Mouse (Mus musculus): ENCODE results near the gene BC024978. TPM values are rescaled to one million over a fixed set of nuclear protein-coding genes. Genes with fewer than 3 reads are reported as not detected.

Gene BC024978
- 4.3 TPM in 2 replicates for polyA plus RNA-seq (2015; fragmentation: Nextera tagmentation; extraction: Ambion mirVana)

- Histone ChIP-seq H3K9ac (replicated peaks) (peak within 1 kb of the TSS; percentile 86), H3K36me3 (peaks cover 41% of the 10 kb centered on the region), H3K4me2 (replicated peaks) (peak within 1 kb of the TSS; percentile 95), H3K27me3 (no peaks in the 10 kb centered on the region), H3K4me1 (replicated peaks) (peaks cover 30% of the 10 kb centered on the region), H3K4me3 (replicated peaks) (peak within 1 kb of the TSS; percentile 86), H3K9me3 (no peaks in the 10 kb centered on the region), H3K27ac (peak within 1 kb of the TSS; percentile 97)
- WGBS, result 1% methylated on average over 64 of the region's 64 CpGs
- ATAC-seq, result peak; percentile 99
These were observed at the start of gene BC024978, which contains the start of gene Snrpa for GRCm38 (mm10) chr7:27195681-27196611. Gene BC024978, plus strand, starts transcription at chr7:27195781. Gene Snrpa, minus strand, starts transcription at chr7:27196271.

- H3K27ac ChIP-seq, result no peak within 1 kb of the TSS
- 78% methylated on average over 10 of the region's 10 CpGs for WGBS
- ATAC-seq, result no peak
These were observed 42.3 kb upstream of the BC024978 start, which contains the start of gene Cyp2t4 for GRCm38 (mm10) chr7:27153205-27153764. Gene Cyp2t4, plus strand, starts transcription at chr7:27153714.

GRCm38 (mm10) chr7:27156005-27156404 lies 39.6 kb upstream of the BC024978 start:
- Histone ChIP-seq H3K9ac (replicated peaks) (no peak overlapping the region), H3K9me3 (no peaks in the 10 kb centered on the region), H3K27ac (no peak overlapping the region), H3K36me3 (peaks cover 32% of the 10 kb centered on the region), H3K4me3 (replicated peaks) (no peak overlapping the region), H3K4me1 (replicated peaks) (peaks cover 15% of the 10 kb centered on the region), H3K27me3 (no peaks in the 10 kb centered on the region), H3K4me2 (replicated peaks) (no peak overlapping the region)
- ATAC-seq, result no peak
- 84% methylated on average over 13 of the region's 13 CpGs for WGBS

More at GRCm38 (mm10) chr7:27153205-27153764, 42.3 kb upstream of the BC024978 start, which contains the start of gene Cyp2t4:
- no peaks in the 10 kb centered on the region for H3K9me3 ChIP-seq
- H3K27me3 ChIP-seq, result no peaks in the 10 kb centered on the region
- H3K4me1 ChIP-seq (replicated peaks), result no peaks in the 10 kb centered on the region
- peaks cover 15% of the 10 kb centered on the region for H3K36me3 ChIP-seq
- no peak within 1 kb of the TSS for H3K4me2 ChIP-seq (replicated peaks)
- no peak within 1 kb of the TSS for H3K9ac ChIP-seq (replicated peaks)
- H3K4me3 ChIP-seq (replicated peaks), result no peak within 1 kb of the TSS

GRCm38 (mm10) chr7:27158171-27158570 lies 37.4 kb upstream of the BC024978 start:
- no peaks in the 10 kb centered on the region for H3K27me3 ChIP-seq
- 96% methylated on average over 9 of the region's 9 CpGs for WGBS
- no peak overlapping the region for H3K4me2 ChIP-seq (replicated peaks)
- H3K9me3 ChIP-seq, result no peaks in the 10 kb centered on the region
- no peak overlapping the region; the same call in 1 of the 2 replicates for H3K27ac ChIP-seq
- H3K4me1 ChIP-seq (replicated peaks), result peaks cover 37% of the 10 kb centered on the region
- no peak for ATAC-seq
- H3K4me3 ChIP-seq (replicated peaks), result no peak overlapping the region
- H3K9ac ChIP-seq (replicated peaks), result no peak overlapping the region
- H3K36me3 ChIP-seq, result peaks cover 47% of the 10 kb centered on the region

GRCm38 (mm10) chr7:27159256-27159655 lies 36.3 kb upstream of the BC024978 start:
- H3K9ac ChIP-seq (replicated peaks), result no peak overlapping the region
- H3K4me1 ChIP-seq (replicated peaks), result peaks cover 48% of the 10 kb centered on the region
- no peak overlapping the region for H3K4me2 ChIP-seq (replicated peaks)
- H3K27ac ChIP-seq, result no peak overlapping the region
- no peak for ATAC-seq
- H3K27me3 ChIP-seq, result no peaks in the 10 kb centered on the region
- peaks cover 50% of the 10 kb centered on the region for H3K36me3 ChIP-seq
- WGBS, result 93% methylated on average over 6 of the region's 6 CpGs
- no peak overlapping the region for H3K4me3 ChIP-seq (replicated peaks)
- no peaks in the 10 kb centered on the region for H3K9me3 ChIP-seq

- H3K4me1 ChIP-seq (replicated peaks), result peaks cover 54% of the 10 kb centered on the region
- no peak overlapping the region for H3K4me3 ChIP-seq (replicated peaks)
- no peaks in the 10 kb centered on the region for H3K27me3 ChIP-seq
- H3K9me3 ChIP-seq, result no peaks in the 10 kb centered on the region
- no peak overlapping the region for H3K9ac ChIP-seq (replicated peaks)
- peak; percentile 94 for ATAC-seq
- 21% methylated on average over 8 of the region's 8 CpGs for WGBS
- peaks cover 56% of the 10 kb centered on the region for H3K36me3 ChIP-seq
- H3K4me2 ChIP-seq (replicated peaks), result 0 out of 2 replicates have a peak overlapping the region, but pooled peaks have one; percentile 15
- peak overlapping the region; percentile 37; the same call in 1 of the 2 replicates for H3K27ac ChIP-seq
These were observed 35.7 kb upstream of the BC024978 start for GRCm38 (mm10) chr7:27159882-27160281.

GRCm38 (mm10) chr7:27160921-27161320 lies 34.7 kb upstream of the BC024978 start:
- Histone ChIP-seq H3K27ac (no peak overlapping the region; the same call in 1 of the 2 replicates), H3K36me3 (peaks cover 58% of the 10 kb centered on the region), H3K27me3 (no peaks in the 10 kb centered on the region), H3K4me3 (replicated peaks) (no peak overlapping the region), H3K9ac (replicated peaks) (peak overlapping the region; percentile 28; the same call in 1 of the 2 replicates), H3K4me1 (replicated peaks) (peaks cover 62% of the 10 kb centered on the region), H3K4me2 (replicated peaks) (no peak overlapping the region), H3K9me3 (no peaks in the 10 kb centered on the region)
- ATAC-seq, result no peak
- WGBS, result 95% methylated on average over 3 of the region's 3 CpGs

- WGBS, result 90% methylated on average over 4 of the region's 4 CpGs
These were observed 33.8 kb upstream of the BC024978 start for GRCm38 (mm10) chr7:27161744-27162143.

GRCm38 (mm10) chr7:27162780-27163449 lies 32.7 kb upstream of the BC024978 start:
- peak overlapping the region; percentile 32; the same call in 1 of the 2 replicates for H3K27ac ChIP-seq
- peak overlapping the region; percentile 77 for H3K4me3 ChIP-seq (replicated peaks)
- H3K9ac ChIP-seq (replicated peaks), result peak overlapping the region; percentile 88
- no peak for ATAC-seq
- H3K9me3 ChIP-seq, result no peaks in the 10 kb centered on the region
- no peaks in the 10 kb centered on the region for H3K27me3 ChIP-seq
- peaks cover 72% of the 10 kb centered on the region for H3K4me1 ChIP-seq (replicated peaks)
- 81% methylated on average over 5 of the region's 5 CpGs for WGBS
- H3K36me3 ChIP-seq, result peaks cover 48% of the 10 kb centered on the region
- H3K4me2 ChIP-seq (replicated peaks), result peak overlapping the region; percentile 86

More at GRCm38 (mm10) chr7:27161744-27162143, 33.8 kb upstream of the BC024978 start:
- H3K36me3 ChIP-seq, result peaks cover 56% of the 10 kb centered on the region
- 0 out of 2 replicates have a peak overlapping the region, but pooled peaks have one; percentile 35 for H3K27ac ChIP-seq
- peaks cover 62% of the 10 kb centered on the region for H3K4me1 ChIP-seq (replicated peaks)
- H3K9ac ChIP-seq (replicated peaks), result peak overlapping the region; percentile 44; the same call in 1 of the 2 replicates
- no peak overlapping the region for H3K4me3 ChIP-seq (replicated peaks)
- H3K4me2 ChIP-seq (replicated peaks), result peak overlapping the region; percentile 86
- H3K9me3 ChIP-seq, result no peaks in the 10 kb centered on the region
- H3K27me3 ChIP-seq, result no peaks in the 10 kb centered on the region
- ATAC-seq, result no peak

GRCm38 (mm10) chr7:27163450-27163805 lies 32.2 kb upstream of the BC024978 start:
- peaks cover 73% of the 10 kb centered on the region for H3K4me1 ChIP-seq (replicated peaks)
- peak overlapping the region; percentile 86 for H3K4me2 ChIP-seq (replicated peaks)
- peaks cover 43% of the 10 kb centered on the region for H3K36me3 ChIP-seq
- peak overlapping the region; percentile 88 for H3K9ac ChIP-seq (replicated peaks)
- peak overlapping the region; percentile 77 for H3K4me3 ChIP-seq (replicated peaks)
- H3K27ac ChIP-seq, result peak overlapping the region; percentile 32; the same call in 1 of the 2 replicates
- H3K27me3 ChIP-seq, result no peaks in the 10 kb centered on the region
- WGBS, result 84% methylated on average over 5 of the region's 5 CpGs
- H3K9me3 ChIP-seq, result no peaks in the 10 kb centered on the region
- no peak for ATAC-seq

- H3K27ac ChIP-seq, result no peak overlapping the region
- no peak for ATAC-seq
- H3K9ac ChIP-seq (replicated peaks), result peak overlapping the region; percentile 88
- no peaks in the 10 kb centered on the region for H3K27me3 ChIP-seq
- H3K36me3 ChIP-seq, result peaks cover 36% of the 10 kb centered on the region
- WGBS, result 89% methylated on average over 33 of the region's 33 CpGs
- H3K9me3 ChIP-seq, result no peaks in the 10 kb centered on the region
- H3K4me1 ChIP-seq (replicated peaks), result peaks cover 73% of the 10 kb centered on the region
- peak overlapping the region; percentile 77 for H3K4me3 ChIP-seq (replicated peaks)
- peak overlapping the region; percentile 86 for H3K4me2 ChIP-seq (replicated peaks)
These were observed 31.3 kb upstream of the BC024978 start for GRCm38 (mm10) chr7:27164112-27164947.
